Mouse (Mus musculus): ENCODE results near the gene Hexim1.

Gene Hexim1

GRCm38 (mm10) chr11:103096979-103097894 lies 18.8 kb upstream of the Hexim1 start:
- no peak for DNase-seq (ENCODE audit: low spot score in 2 of 2)

GRCm38 (mm10) chr11:103098531-103099190 lies 17.4 kb upstream of the Hexim1 start:
- no peak for DNase-seq (ENCODE audit: low spot score in 2 of 2)

- no peak for DNase-seq (ENCODE audit: low spot score in 2 of 2)
Observed at GRCm38 (mm10) chr11:103099352-103099940, 16.6 kb upstream of the Hexim1 start.

- DNase-seq (ENCODE audit: low spot score in 2 of 2) = no peak
Observed at GRCm38 (mm10) chr11:103100361-103100760, 15.7 kb upstream of the Hexim1 start.

GRCm38 (mm10) chr11:103101481-103101865 lies 14.6 kb upstream of the Hexim1 start, which contains the start of the genes Plcd3 and Acbd4:
Gene Plcd3, minus strand, starts transcription at chr11:103101658.
Gene Acbd4, plus strand, starts transcription at chr11:103101682.
- peak in 1 of 2 experiments; percentile 18 for DNase-seq (ENCODE audit: low spot score in 2 of 2)

- DNase-seq (ENCODE audit: low spot score in 2 of 2) = peak; percentile 53 to 55
Observed at GRCm38 (mm10) chr11:103101866-103102501, 14.0 kb upstream of the Hexim1 start.

GRCm38 (mm10) chr11:103102725-103103349 lies 13.2 kb upstream of the Hexim1 start:
- peak; percentile 98 for DNase-seq (ENCODE audit: low spot score in 2 of 2)

- no peak for DNase-seq (ENCODE audit: low spot score in 2 of 2)
Observed at GRCm38 (mm10) chr11:103103621-103104020, 12.4 kb upstream of the Hexim1 start.

GRCm38 (mm10) chr11:103104469-103104868 lies 11.6 kb upstream of the Hexim1 start:
- no peak for DNase-seq (ENCODE audit: low spot score in 2 of 2)

GRCm38 (mm10) chr11:103105180-103105725 lies 10.8 kb upstream of the Hexim1 start:
- DNase-seq (ENCODE audit: low spot score in 2 of 2) = no peak

- DNase-seq (ENCODE audit: low spot score in 2 of 2) = no peak
Observed at GRCm38 (mm10) chr11:103105810-103106209, 10.2 kb upstream of the Hexim1 start.

- DNase-seq (ENCODE audit: low spot score in 2 of 2) = no peak
Observed at GRCm38 (mm10) chr11:103106386-103106785, 9.6 kb upstream of the Hexim1 start.

- DNase-seq (ENCODE audit: low spot score in 2 of 2) = no peak
Observed at GRCm38 (mm10) chr11:103111301-103111700, 4.7 kb upstream of the Hexim1 start.

GRCm38 (mm10) chr11:103111881-103112551 lies 4.0 kb upstream of the Hexim1 start:
- no peak for DNase-seq (ENCODE audit: low spot score in 2 of 2)

GRCm38 (mm10) chr11:103112552-103112912 lies 3.5 kb upstream of the Hexim1 start:
- DNase-seq (ENCODE audit: low spot score in 2 of 2) = no peak

GRCm38 (mm10) chr11:103113005-103113404 lies 3.0 kb upstream of the Hexim1 start:
- DNase-seq (ENCODE audit: low spot score in 2 of 2) = no peak

GRCm38 (mm10) chr11:103113771-103114170 lies 2.3 kb upstream of the Hexim1 start:
- no peak for DNase-seq (ENCODE audit: low spot score in 2 of 2)

- no peak for DNase-seq (ENCODE audit: low spot score in 2 of 2)
Observed at GRCm38 (mm10) chr11:103114270-103114943, 1.6 kb upstream of the Hexim1 start.

- peak; percentile 79 to 84 for DNase-seq (ENCODE audit: low spot score in 2 of 2)
Observed at GRCm38 (mm10) chr11:103115163-103116007, 646 bp upstream of the Hexim1 start.
